Mouse (Mus musculus): ENCODE results near the gene Cdk19.

- TF ChIP-seq CTCF (IDR thresholded peaks at IDR 0.05; ENCODE audit: insufficient read depth, low read depth, low read length) (no peak), POLR2A (IDR thresholded peaks at IDR 0.05; ENCODE audit: insufficient read depth, low read depth, low read length) (no peak)
Observed at GRCm38 (mm10) chr10:40316841-40317585, 22.4 kb upstream of the Cdk19 start.
